Mouse (Mus musculus) adipocyte (in vitro differentiated cells): ENCODE results near the gene Sphk1.

ENCODE experiments used
- DNase-seq: peaks from one replicate; pipeline ENCODE4 v3.0.0-alpha.2; 2016; ENCODE audit warnings: low spot score

Gene Sphk1

DNA sequence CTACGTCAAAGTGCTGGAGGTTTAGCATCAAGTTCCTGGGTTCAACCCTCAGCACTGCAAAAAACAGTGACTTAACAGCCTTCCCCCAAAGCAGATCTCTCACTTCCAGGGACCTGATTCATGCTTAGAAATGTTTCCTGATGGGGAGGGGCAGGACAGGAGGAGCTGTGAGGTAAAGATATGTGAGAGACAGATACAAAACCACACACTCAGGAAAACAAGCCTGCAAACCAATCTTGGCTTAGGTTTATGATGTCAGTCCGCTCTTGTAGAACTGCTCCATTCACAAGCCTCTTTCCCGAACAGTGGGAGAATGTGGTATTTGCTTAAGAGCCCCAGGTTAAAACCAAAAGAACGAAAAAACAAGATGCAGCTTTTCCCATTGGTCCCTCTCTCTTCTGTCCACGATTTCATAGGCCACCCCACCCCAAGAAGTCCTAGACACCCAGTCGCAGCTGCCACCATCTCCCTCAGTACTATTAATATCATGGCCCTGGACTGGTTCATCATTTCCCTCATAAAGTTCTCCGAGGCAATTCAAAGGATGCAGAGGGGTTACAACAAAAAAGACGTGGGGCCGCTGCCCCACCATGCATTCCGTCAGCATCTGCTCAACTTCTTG is 49.4 kb downstream of the Sphk1 start:
- no peak for DNase-seq

DNA sequence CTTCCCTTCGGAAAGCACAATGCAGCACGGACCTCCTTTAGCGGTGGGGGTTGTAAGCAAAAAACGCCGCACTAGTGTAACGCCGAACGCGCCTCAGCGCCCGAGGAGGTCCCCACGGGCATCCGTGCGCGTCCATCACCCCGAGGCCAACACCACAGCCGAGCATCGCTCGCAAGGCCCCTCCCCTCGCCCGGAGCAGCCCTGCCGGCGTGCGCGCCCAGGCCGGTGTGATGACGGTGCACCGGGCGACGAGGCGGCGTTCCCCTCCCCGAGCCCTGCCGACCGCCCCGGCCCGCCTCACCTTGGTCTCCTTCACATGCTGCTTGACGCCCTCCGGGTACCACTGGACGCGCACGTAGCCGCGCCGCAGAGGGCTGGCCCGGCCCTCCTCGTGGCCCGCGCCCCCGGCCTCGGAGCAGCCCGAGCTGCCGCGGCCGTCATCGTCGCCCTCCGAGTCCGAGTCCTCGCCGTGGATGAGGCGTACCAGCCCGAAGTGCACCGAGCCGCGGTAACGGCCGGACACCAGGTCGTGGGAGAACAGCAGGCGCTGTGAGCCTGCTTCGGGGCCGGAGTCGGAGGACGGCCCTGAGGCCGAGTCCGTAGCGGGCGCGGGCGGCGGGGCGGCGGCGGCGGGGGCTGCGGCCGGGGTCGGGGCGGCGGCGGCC is 50.1 kb downstream of the Sphk1 start:
- peak; percentile 43 for DNase-seq

DNA sequence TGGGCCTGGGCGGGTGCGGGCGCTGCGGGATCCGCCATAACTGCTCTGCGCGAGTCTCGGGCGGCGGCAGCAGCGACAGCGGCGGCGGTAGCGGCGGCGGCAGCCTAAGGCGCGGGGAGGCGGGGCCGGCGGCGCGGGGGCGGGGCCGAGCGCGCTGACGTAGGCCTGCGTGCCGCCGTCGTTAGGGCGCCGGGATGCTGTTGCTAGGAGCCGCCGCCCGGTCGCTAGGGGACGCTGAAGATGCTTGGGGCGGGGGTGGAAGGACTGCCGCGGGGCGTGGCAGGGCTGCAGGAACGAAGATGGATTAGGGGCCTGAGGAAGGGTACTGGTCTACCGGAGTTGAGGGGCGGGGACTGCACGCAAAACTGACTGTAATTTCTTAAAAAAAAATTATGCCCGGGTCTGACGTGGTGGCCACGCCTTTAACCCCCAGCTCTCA is 50.7 kb downstream of the Sphk1 start, which contains the start of gene Ube2o:
Gene Ube2o, minus strand, starts transcription at position 72 of the 439 bp plus-strand sequence.
- peak; percentile 84 for DNase-seq

- no peak for DNase-seq
These were observed 55.0 kb downstream of the Sphk1 start for GRCm38 (mm10) chr11:116585682-116586081.
